Mouse (Mus musculus) ovary, postnatal 14 days (tissue): ENCODE measurements at regions not wholly inside any gene's neighbourhood (a gene's known extent, or its start where the extent isn't known, plus 50 kb on each side); places are given as distances from the start of the nearest gene placed in this dataset.

ENCODE experiments used
- DNase-seq: peaks from one replicate; pipeline ENCODE4 v3.0.0; 2022; ENCODE audit warnings: low spot score

- DNase-seq: no peak
These were observed 132.4 kb upstream of the Map3k7 start for GRCm38 (mm10) chr4:31831469-31831868.

- DNase-seq: no peak
These were observed 130.1 kb upstream of the Map3k7 start for GRCm38 (mm10) chr4:31833828-31834227.

DNA sequence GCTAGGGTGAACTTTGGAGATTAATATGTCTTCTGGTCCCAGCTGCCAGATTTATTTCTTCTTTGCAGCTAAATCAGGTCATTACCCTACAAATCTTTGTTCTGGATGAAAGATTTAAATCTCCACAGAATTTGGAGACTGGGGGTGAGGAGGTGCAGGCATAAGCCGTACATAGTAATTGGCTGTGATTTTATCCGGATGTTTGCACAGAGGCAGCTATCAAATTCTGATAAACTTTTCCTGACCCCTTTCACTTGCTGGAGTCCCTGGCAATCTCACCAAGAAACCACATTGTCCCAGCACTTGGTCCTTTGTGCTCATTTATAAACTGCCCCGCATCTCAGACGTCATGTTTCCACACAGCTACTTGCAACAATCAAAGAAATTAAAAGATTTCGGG, 128.8 kb upstream of the Map3k7 start:
- no peak for DNase-seq

- no peak for DNase-seq
These were observed 125.3 kb upstream of the Map3k7 start for GRCm38 (mm10) chr4:31838592-31838991.

- DNase-seq: no peak
These were observed 114.1 kb upstream of the Map3k7 start for GRCm38 (mm10) chr4:31849763-31850162.

DNA sequence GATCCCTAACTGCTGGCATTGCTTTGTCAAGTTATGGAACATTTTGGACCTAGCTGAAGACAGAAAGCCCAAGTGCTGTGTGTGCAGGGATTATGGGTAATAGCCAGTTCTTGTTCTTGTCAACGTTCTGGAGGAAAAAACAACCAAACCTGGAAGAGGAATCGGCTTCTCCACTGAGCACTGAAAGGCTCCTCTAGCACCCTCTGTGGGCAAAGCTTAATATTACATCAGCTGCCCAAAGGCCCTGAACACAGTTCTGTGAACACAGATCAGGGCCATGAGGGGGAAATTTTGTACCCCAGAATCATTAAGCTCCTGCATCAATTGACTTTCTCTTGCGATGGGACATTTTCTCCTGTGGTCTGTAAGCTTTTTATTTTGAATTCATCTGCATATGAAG, 112.9 kb upstream of the Map3k7 start:
- DNase-seq: peak; percentile 13

GRCm38 (mm10) chr4:31853851-31854250, 110.0 kb upstream of the Map3k7 start:
- DNase-seq: no peak

GRCm38 (mm10) chr4:31860389-31860788, 103.5 kb upstream of the Map3k7 start:
- no peak for DNase-seq

- DNase-seq: no peak
These were observed 102.7 kb upstream of the Map3k7 start for GRCm38 (mm10) chr4:31861172-31861571.

GRCm38 (mm10) chr4:31872985-31873983, 90.6 kb upstream of the Map3k7 start:
- no peak for DNase-seq

GRCm38 (mm10) chr4:31877389-31877788, 86.5 kb upstream of the Map3k7 start:
- no peak for DNase-seq

- no peak for DNase-seq
These were observed 85.3 kb upstream of the Map3k7 start for GRCm38 (mm10) chr4:31878493-31879191.

GRCm38 (mm10) chr4:31879192-31879585, 84.7 kb upstream of the Map3k7 start:
- DNase-seq: no peak

DNA sequence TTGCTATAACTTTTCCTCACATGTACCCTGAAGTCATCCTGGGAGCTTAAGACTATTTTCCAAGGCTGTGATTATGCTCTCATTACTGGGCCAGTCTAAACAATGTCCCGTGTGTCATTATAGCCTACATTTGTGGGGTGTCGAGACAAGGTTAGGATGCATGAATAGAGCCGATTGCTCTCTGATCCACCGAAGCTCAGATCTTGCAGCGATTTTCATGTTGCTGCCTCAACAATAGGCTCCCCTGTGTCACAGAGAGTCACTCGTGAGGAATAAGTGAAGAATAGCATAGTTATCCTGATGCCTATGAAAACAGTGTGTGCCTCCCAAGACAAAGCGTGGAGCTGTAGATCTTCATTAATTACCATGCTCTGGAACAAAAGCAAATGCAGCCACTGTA, 83.7 kb upstream of the Map3k7 start:
- DNase-seq: no peak

DNA sequence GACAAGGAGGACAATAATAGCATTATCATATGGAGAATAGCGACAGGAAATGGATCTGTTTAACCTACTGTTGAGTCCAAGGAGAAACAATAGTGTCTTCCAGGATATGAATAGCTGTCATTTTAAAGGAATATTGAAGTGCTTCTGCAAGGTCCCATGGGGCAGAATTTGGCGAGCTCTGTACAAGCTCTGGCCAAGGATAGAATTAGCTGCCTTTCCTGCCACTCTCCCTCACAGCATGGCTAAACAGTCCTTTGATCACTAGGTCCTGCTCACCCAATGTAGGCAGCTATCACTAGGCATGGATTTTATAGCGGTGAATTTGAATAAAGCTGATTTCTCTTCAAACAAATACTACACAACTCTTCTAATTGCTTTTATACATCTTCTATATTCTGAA, 74.2 kb upstream of the Map3k7 start:
- DNase-seq: no peak

DNA sequence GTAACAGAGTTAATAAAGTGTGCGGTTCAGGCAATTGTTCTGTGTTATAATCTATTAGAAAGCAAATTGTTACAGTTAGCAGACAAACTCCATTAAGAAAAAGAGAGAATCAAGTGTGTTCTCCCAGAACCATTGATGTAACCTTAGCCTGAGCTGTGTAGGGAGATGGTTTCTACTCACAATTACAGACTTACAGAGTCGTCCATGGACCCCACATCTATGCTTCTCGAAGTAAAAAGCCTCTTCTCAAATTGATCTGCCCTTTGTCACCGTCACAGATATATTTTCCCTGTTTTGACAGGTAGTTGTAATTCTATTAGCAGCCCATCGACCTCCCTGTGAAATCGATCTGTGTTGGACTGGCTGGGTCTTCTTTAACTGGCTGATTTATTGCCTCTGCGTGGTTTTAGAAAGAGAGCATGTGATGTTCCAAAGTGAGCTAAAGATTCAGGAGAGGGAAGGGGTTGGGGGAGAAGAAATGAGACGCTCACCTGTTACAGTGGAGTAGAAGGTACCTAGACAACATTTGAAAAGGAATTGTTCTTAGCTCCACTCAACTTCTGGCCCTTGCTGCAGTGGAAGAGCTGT, 54.7 kb upstream of the Map3k7 start:
- DNase-seq: no peak
